Mouse (Mus musculus): ENCODE measurements at regions not wholly inside any gene's neighbourhood (a gene's known extent, or its start where the extent isn't known, plus 50 kb on each side); places are given as distances from the start of the nearest gene placed in this dataset.

- Histone ChIP-seq H3K36me3 (ENCODE audit: insufficient read depth, low read length) (no peaks in the 10 kb centered on the region), H3K9me3 (ENCODE audit: low read length) (no peaks in the 10 kb centered on the region), H3K4me1 (replicated peaks; ENCODE audit: low read depth, low read length) (peaks cover 26% of the 10 kb centered on the region), H3K4me3 (replicated peaks; ENCODE audit: low read length) (no peak overlapping the region), H3K27me3 (ENCODE audit: insufficient read depth, low read length) (no peaks in the 10 kb centered on the region)
- no peak for TF ChIP-seq NANOG (IDR thresholded peaks at IDR 0.05; ENCODE audit: borderline replicate concordance, low read length)
Measured at GRCm38 (mm10) chr19:14883707-14884421, 286.0 kb upstream of the Tle4 start.

- H3K9me3 ChIP-seq (ENCODE audit: low read length) = no peaks in the 10 kb centered on the region
- H3K4me3 ChIP-seq (replicated peaks; ENCODE audit: low read length) = no peak overlapping the region
- no peaks in the 10 kb centered on the region for H3K36me3 ChIP-seq (ENCODE audit: insufficient read depth, low read length)
- H3K27me3 ChIP-seq (ENCODE audit: insufficient read depth, low read length) = no peaks in the 10 kb centered on the region
- TF ChIP-seq CTCF (conservative IDR thresholded peaks at IDR 0.05; ENCODE audit: low read length) = no peak
- TF ChIP-seq NANOG (IDR thresholded peaks at IDR 0.05; ENCODE audit: borderline replicate concordance, low read length) = no peak
- H3K4me1 ChIP-seq (replicated peaks; ENCODE audit: low read depth, low read length) = peaks cover 21% of the 10 kb centered on the region
Measured at GRCm38 (mm10) chr19:14880818-14881217, 283.0 kb upstream of the Tle4 start.

- Histone ChIP-seq H3K4me3 (replicated peaks; ENCODE audit: low read length) (no peak overlapping the region), H3K9me3 (ENCODE audit: low read length) (no peaks in the 10 kb centered on the region), H3K27me3 (ENCODE audit: insufficient read depth, low read length) (no peaks in the 10 kb centered on the region), H3K4me1 (replicated peaks; ENCODE audit: low read depth, low read length) (peaks cover 66% of the 10 kb centered on the region), H3K36me3 (ENCODE audit: insufficient read depth, low read length) (no peaks in the 10 kb centered on the region)
- TF ChIP-seq POU5F1 (IDR thresholded peaks at IDR 0.05; ENCODE audit: borderline replicate concordance, low read length) (no peak), NANOG (IDR thresholded peaks at IDR 0.05; ENCODE audit: borderline replicate concordance, low read length) (peak; percentile 58; the same call in 1 of the 2 replicates), CTCF (conservative IDR thresholded peaks at IDR 0.05; ENCODE audit: low read length) (no peak)
Measured at GRCm38 (mm10) chr19:14873986-14874385, 276.1 kb upstream of the Tle4 start.

GRCm38 (mm10) chr19:14871178-14871867 is 273.5 kb upstream of the Tle4 start:
- Histone ChIP-seq H3K9me3 (ENCODE audit: low read length) (no peaks in the 10 kb centered on the region), H3K4me3 (replicated peaks; ENCODE audit: low read length) (no peak overlapping the region), H3K36me3 (ENCODE audit: insufficient read depth, low read length) (no peaks in the 10 kb centered on the region), H3K27me3 (ENCODE audit: insufficient read depth, low read length) (no peaks in the 10 kb centered on the region), H3K4me1 (replicated peaks; ENCODE audit: low read depth, low read length) (peaks cover 66% of the 10 kb centered on the region)
- no peak for TF ChIP-seq CTCF (conservative IDR thresholded peaks at IDR 0.05; ENCODE audit: low read length)
- no peak for TF ChIP-seq POU5F1 (IDR thresholded peaks at IDR 0.05; ENCODE audit: borderline replicate concordance, low read length)
- TF ChIP-seq NANOG (IDR thresholded peaks at IDR 0.05; ENCODE audit: borderline replicate concordance, low read length) = no peak

GRCm38 (mm10) chr19:14862654-14863468 is 265.0 kb upstream of the Tle4 start:
- no peaks in the 10 kb centered on the region; the same call in 1 of the 2 replicates for H3K27me3 ChIP-seq (ENCODE audit: insufficient read depth, low read length)
- peaks cover 13% of the 10 kb centered on the region for H3K9me3 ChIP-seq (ENCODE audit: low read length)
- no peak for TF ChIP-seq CTCF (conservative IDR thresholded peaks at IDR 0.05; ENCODE audit: low read length)
- TF ChIP-seq POU5F1 (IDR thresholded peaks at IDR 0.05; ENCODE audit: borderline replicate concordance, low read length) = no peak
- no peak for TF ChIP-seq NANOG (IDR thresholded peaks at IDR 0.05; ENCODE audit: borderline replicate concordance, low read length)
- H3K36me3 ChIP-seq (ENCODE audit: insufficient read depth, low read length) = no peaks in the 10 kb centered on the region
- peaks cover 8% of the 10 kb centered on the region; the same call in 1 of the 2 replicates for H3K4me1 ChIP-seq (replicated peaks; ENCODE audit: low read depth, low read length)
- no peak overlapping the region for H3K4me3 ChIP-seq (replicated peaks; ENCODE audit: low read length)

- peaks cover 8% of the 10 kb centered on the region for H3K9me3 ChIP-seq (ENCODE audit: low read length)
- no peaks in the 10 kb centered on the region for H3K27me3 ChIP-seq (ENCODE audit: insufficient read depth, low read length)
- no peak overlapping the region for H3K4me3 ChIP-seq (replicated peaks; ENCODE audit: low read length)
- TF ChIP-seq POU5F1 (IDR thresholded peaks at IDR 0.05; ENCODE audit: borderline replicate concordance, low read length) = no peak
- no peak for TF ChIP-seq CTCF (conservative IDR thresholded peaks at IDR 0.05; ENCODE audit: low read length)
- TF ChIP-seq NANOG (IDR thresholded peaks at IDR 0.05; ENCODE audit: borderline replicate concordance, low read length) = no peak
- no peaks in the 10 kb centered on the region for H3K36me3 ChIP-seq (ENCODE audit: insufficient read depth, low read length)
- H3K4me1 ChIP-seq (replicated peaks; ENCODE audit: low read depth, low read length) = no peaks in the 10 kb centered on the region
Measured at GRCm38 (mm10) chr19:14855036-14855435, 257.2 kb upstream of the Tle4 start.

- H3K27me3 ChIP-seq (ENCODE audit: insufficient read depth, low read length) = no peaks in the 10 kb centered on the region
- H3K4me3 ChIP-seq (replicated peaks; ENCODE audit: low read length) = no peak overlapping the region
- TF ChIP-seq POU5F1 (IDR thresholded peaks at IDR 0.05; ENCODE audit: borderline replicate concordance, low read length) (no peak), CTCF (conservative IDR thresholded peaks at IDR 0.05; ENCODE audit: low read length) (no peak), NANOG (IDR thresholded peaks at IDR 0.05; ENCODE audit: borderline replicate concordance, low read length) (no peak)
- no peaks in the 10 kb centered on the region for H3K9me3 ChIP-seq (ENCODE audit: low read length)
- no peaks in the 10 kb centered on the region for H3K4me1 ChIP-seq (replicated peaks; ENCODE audit: low read depth, low read length)
- H3K36me3 ChIP-seq (ENCODE audit: insufficient read depth, low read length) = no peaks in the 10 kb centered on the region
Measured at GRCm38 (mm10) chr19:14853416-14853815, 255.6 kb upstream of the Tle4 start.

- no peaks in the 10 kb centered on the region for H3K36me3 ChIP-seq (ENCODE audit: insufficient read depth, low read length)
- H3K9me3 ChIP-seq (ENCODE audit: low read length) = no peaks in the 10 kb centered on the region
- H3K4me1 ChIP-seq (replicated peaks; ENCODE audit: low read depth, low read length) = no peaks in the 10 kb centered on the region
- no peaks in the 10 kb centered on the region for H3K27me3 ChIP-seq (ENCODE audit: insufficient read depth, low read length)
- TF ChIP-seq CTCF (conservative IDR thresholded peaks at IDR 0.05; ENCODE audit: low read length) = no peak
- no peak for TF ChIP-seq NANOG (IDR thresholded peaks at IDR 0.05; ENCODE audit: borderline replicate concordance, low read length)
- no peak for TF ChIP-seq POU5F1 (IDR thresholded peaks at IDR 0.05; ENCODE audit: borderline replicate concordance, low read length)
- no peak overlapping the region for H3K4me3 ChIP-seq (replicated peaks; ENCODE audit: low read length)
Measured at GRCm38 (mm10) chr19:14849561-14849960, 251.7 kb upstream of the Tle4 start.
